Mouse (Mus musculus) retina, embryonic 14.5 days (tissue): Measurements from ENCODE around the gene Hcn3.

ENCODE experiments used
- DNase-seq: peaks from one replicate; pipeline ENCODE4 v3.0.0-alpha.2; 2015; ENCODE audit warnings: low spot score

Hcn3 gene

GRCm38 (mm10) chr3:89100811-89101210 lies 59.2 kb downstream of the Hcn3 start, which contains the start of gene Gm43738:
TSS of gene Gm43738 (minus strand) at chr3:89101099.
- no peak for DNase-seq
